Mouse (Mus musculus): ENCODE measurements around the gene Sccpdh.

Gene Sccpdh

GRCm38 (mm10) chr1:179731391-179731790 lies 63.4 kb downstream of the Sccpdh start:
- DNase-seq (ENCODE audit: low spot score in 2 of 2), result no peak

- peak; percentile 44 to 69 for DNase-seq (ENCODE audit: low spot score in 2 of 2)
Measured at GRCm38 (mm10) chr1:179734500-179735474, 66.8 kb downstream of the Sccpdh start.

GRCm38 (mm10) chr1:179736483-179736882 lies 68.5 kb downstream of the Sccpdh start:
- no peak for DNase-seq (ENCODE audit: low spot score in 2 of 2)
